Mouse (Mus musculus) yolk sac, embryonic 10.5 days (tissue): Measurements from ENCODE around the gene Rassf10.
"Not testable (repeated sequence)": the region's sequence is repeated elsewhere in the genome, so short reads cannot be mapped to it uniquely, and the experiment has no call there.

Experiments used
- DNase-seq: peaks from one replicate; pipeline ENCODE4 v3.0.0-alpha.2; 2017; ENCODE audit warnings: low spot score

Gene Rassf10

DNA sequence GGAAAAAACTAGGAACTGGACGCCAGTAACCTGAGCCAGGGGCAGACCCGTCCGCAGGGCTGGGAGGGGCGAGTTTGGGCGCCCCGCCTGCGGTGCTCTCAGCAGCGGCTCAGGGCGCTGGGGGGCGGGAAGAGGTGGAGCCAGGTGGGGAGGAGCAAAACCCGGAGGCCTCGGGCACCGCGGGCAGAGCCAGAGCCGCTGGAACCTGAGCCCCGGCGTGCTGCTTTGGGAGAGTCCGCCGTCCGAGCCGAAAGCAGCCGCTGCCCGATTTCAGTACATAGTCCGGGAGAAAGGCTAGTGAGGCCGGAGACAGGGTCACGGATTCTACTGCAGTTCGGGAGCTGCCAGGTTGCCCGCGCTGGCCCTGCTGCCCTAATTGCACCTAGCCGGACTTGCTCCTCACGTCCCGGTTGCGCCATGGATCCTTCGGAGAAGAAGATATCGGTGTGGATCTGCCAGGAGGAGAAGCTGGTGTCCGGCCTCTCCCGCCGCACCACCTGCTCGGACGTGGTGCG lies at the start of gene Rassf10:
Gene Rassf10 (plus strand): TSS at position 186 of the 515 bp plus-strand sequence.
- DNase-seq: peak; percentile 88

GRCm38 (mm10) chr7:112906848-112907247 lies 46.9 kb upstream of the Rassf10 start:
- no peak for DNase-seq

DNA sequence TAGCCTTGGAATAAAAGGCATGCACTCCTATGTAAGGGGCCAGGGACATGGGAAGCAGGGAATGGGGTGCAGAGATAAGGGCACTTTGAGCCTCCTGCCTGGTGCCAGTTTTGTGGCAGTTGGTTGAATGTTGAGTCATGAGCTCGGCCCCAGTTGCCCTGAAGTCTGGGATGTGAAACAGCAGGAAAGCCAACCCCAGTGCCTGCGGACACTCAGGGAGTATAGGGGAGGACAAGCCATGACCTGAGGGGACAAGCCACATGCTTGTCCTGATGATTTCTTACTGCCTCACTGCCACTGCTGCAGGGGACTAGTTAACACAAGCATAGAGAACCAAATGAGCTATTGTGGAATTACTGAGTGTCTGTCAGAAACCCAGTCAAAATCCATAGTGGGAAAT lies 46.3 kb upstream of the Rassf10 start:
- DNase-seq: no peak

DNA sequence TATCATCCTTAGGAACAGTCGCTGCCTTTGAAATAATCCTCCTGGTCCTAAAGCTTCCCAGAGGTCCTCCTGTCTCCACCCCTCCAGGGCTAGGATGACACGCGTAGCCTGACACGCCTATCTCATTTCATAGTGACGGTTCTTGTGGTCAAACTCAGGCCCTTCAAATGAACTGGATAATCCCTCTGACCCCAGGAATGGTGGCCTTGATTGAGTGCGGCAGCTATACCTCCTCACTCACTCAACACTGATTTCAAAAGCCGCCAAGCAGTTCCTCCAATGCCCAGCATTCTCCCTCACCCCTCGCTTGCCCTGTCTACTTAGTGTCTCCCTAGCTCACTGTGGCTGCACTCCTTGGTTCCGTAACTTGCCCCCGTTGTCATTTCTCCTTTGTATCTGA lies 44.6 kb upstream of the Rassf10 start:
- DNase-seq: no peak

- DNase-seq: no peak
Observed at GRCm38 (mm10) chr7:112912969-112913368, 40.8 kb upstream of the Rassf10 start.

GRCm38 (mm10) chr7:112915571-112915970 lies 38.2 kb upstream of the Rassf10 start:
- DNase-seq: no peak

- no peak for DNase-seq
Observed at GRCm38 (mm10) chr7:112917613-112918278, 36.0 kb upstream of the Rassf10 start.

DNA sequence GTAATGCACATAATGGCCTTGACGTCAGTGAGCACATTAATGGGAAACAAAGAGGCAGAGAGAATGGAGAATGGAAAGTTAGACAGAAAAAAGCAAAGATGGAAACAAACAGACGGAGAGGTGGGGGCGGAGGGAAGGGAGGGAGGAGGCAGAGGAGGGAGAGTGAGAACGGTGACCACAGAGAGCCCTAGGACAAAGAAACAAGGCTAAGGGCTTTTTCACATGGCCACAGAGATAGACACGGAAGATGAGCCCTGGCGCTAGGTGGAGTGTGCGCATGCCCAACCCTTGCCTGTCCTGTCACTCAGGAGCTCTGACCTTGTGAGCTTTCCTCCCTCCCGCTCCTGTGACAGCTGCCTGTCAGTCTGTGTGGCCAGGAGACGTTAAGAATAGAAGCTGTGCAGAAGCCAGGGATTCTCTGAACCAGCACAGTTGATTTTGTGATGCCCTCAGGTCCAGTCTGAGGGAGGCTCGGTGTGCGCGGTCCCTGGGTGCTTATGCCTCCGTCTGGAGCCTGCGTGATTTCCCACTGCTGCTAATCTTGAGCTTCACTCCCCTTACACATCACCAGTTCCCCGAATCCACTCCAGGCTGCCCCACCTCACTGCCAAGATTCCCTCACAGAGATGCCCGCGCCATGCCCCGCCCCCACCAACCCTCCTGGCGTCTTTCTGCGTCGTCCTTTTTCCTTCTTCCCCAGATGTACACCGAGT lies 35.3 kb upstream of the Rassf10 start:
- DNase-seq: no peak

- peak; percentile 22 for DNase-seq
Observed at GRCm38 (mm10) chr7:112919845-112920244, 33.9 kb upstream of the Rassf10 start.

DNA sequence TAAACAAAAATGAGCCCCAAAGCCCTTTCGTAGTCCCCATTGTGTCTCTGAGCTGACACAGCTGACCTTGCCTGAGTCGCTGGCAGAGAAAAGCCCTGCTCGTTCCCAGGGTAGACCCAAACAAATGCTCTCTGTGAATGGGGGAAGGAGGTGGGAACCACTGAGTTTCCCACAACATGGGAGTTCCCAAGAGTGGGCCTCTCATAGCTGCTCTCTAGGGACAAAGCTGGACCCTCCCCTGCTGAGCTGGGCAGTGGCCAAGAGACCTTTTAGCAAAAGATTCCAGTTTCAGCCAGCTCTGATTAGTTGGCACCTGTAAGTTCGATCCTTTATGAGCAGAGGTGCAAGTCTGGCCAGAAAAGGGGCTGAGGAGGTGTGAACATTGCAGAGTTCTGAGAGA lies 31.0 kb upstream of the Rassf10 start:
- DNase-seq: no peak

DNA sequence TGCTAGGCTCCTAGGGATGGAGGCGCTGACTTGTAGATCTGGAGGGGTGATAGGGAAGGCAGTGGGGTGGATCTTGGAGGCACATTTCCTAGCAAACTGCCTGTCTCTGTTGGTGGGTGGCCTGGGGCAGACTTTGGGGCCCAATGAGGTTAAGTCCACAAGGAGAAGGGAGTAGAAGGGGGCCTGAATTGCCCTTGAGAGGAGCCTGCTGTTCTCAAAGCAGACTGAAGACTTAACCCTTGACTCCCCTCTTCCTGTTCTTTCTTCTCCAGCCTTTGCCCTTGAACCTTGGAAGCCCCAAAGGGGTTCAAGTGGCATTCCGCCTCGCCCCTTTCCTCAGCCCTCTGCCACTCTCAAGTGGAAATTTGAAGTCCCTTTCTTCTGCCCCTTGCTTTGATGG lies 30.1 kb upstream of the Rassf10 start:
- no peak for DNase-seq

DNA sequence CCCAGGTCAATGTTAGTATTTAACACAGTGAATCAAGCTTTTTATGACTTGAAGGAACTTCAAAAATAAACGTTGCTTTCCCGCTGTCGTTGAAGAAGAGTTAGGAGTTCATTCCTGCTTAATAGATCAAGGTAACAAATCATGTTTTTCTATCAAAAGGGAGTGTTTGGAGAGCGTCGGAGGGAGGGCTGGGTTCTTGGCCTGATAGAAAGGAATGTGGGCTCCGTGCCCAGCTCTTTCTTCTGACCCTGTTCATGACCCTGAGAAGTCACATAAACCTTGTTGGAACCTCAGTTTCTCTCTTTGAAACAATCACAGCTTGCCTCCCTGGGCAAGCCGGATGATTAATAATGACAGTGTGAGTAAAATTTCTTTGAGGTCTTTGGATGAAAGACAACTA lies 23.1 kb upstream of the Rassf10 start:
- no peak for DNase-seq

DNA sequence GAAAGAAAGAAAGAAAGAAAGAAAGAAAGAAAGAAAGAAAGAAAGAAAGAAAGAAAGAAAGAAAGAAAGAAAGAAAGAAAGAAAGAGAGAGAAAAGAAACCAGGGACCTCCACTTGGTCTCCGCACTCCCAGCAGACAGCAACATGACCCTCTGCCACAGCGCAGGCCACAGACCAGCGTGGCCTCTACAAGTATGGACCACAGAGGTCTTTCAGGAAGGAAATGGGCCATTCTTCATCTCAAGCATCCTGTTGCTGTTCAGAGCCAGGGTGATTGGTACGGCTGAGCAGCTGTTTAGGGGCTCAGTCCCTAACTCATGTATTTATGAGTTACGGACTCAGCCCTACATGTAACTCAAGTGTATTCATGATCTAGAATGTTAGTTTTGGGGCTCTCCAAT lies 17.9 kb upstream of the Rassf10 start:
- DNase-seq: not testable (repeated sequence)

GRCm38 (mm10) chr7:112937089-112937488 lies 16.7 kb upstream of the Rassf10 start:
- no peak for DNase-seq

- DNase-seq: no peak
Observed at GRCm38 (mm10) chr7:112938959-112939358, 14.8 kb upstream of the Rassf10 start.

GRCm38 (mm10) chr7:112942567-112942966 lies 11.2 kb upstream of the Rassf10 start:
- DNase-seq: no peak

- no peak for DNase-seq
Observed at GRCm38 (mm10) chr7:112943056-112943455, 10.7 kb upstream of the Rassf10 start.

GRCm38 (mm10) chr7:112946706-112947105 lies 7.1 kb upstream of the Rassf10 start:
- DNase-seq: no peak

GRCm38 (mm10) chr7:112954351-112955102 lies 765 bp downstream of the Rassf10 start:
- DNase-seq: peak; percentile 37

DNA sequence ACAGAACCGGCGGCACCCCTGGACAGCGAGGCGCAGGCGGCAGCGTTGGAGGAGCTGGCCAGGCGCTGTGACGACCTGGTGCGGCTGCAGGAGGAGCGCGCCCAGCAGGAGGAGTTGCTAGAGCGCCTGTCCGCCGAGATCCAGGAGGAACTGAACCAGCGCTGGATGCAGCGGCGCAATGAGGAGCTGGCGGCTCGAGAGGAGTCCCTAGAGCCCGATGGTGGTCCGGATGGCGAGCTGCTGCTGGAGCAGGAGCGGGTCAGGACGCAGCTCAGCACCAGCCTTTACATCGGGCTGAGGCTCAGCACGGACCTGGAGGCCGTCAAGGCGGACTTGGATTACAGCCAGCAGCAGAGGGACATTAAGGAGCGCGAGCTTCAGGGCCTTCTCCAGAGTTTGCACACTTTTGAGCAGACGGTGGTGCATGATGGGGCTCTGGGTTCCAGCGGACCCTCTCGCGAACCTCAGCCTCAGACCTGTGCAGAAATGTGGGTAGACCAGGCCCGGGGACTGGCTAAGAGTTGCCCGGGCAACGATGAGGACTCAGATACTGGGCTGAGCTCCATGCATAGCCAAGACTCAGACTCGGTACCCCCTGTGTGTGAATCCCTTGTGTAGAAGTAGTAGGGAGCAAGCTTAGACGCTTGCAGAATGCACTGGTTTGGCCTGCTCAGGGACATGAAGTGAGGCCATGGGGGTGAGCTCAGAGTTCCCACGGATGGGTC lies 1.5 kb downstream of the Rassf10 start:
- peak; percentile 49 for DNase-seq

DNA sequence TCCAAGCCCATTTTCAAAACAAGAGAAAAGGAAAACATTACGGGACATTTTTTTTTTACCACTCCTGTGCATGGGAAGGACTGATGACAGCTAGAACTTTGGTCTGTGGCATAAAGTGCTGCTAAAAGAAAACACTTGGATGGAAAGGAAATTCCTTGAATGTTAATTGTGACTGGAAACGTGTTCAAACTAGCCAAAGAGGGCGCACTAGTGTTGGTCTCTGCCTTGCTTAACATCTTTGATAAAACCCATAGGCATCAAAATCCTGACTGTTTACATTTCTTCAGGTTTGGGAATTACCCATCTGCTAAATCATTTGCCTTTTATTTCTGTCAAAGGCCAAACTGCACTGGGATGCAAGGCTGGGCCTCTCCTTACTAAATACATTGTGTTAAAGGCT lies 2.2 kb downstream of the Rassf10 start:
- no peak for DNase-seq

GRCm38 (mm10) chr7:112956961-112957360 lies 3.2 kb downstream of the Rassf10 start:
- no peak for DNase-seq
